Mouse (Mus musculus) olfactory bulb, adult 2 months (tissue): ENCODE data around the gene Bcl2l12.

Experiments
- CTCF ChIP-seq: fragments of 200-500 bp; IDR thresholded peaks from 2 replicates; pipeline ENCODE4 v1.5.1; 2012; ENCODE audit warnings: low read depth, mild to moderate bottlenecking, low read length, moderate library complexity; ENCODE audit not compliant: insufficient read depth
- POLR2A ChIP-seq: fragments of 200-500 bp; IDR thresholded peaks from 2 replicates; pipeline ENCODE4 v1.6.1; 2012; ENCODE audit warnings: mild to moderate bottlenecking, low read depth, low read length, moderate library complexity; ENCODE audit not compliant: insufficient read depth

GRCm38 (mm10) chr7:45017242-45018061 lies 18.9 kb upstream of the Bcl2l12 start, which contains the start of gene Rras:
- TF ChIP-seq CTCF (no peak), POLR2A (no peak)
